In genomic region chr1:120685650-120686244, GRCm38 (mm10) we compare ENCODE assay signal across 8 mouse cellular contexts.
A peak's percentile ranks its signal among the peaks of the same experiment; 100 is the strongest.
DNase-seq lines count a peak whose midpoint lies in the region; ATAC-seq and TF ChIP-seq lines count a peak whose summit lies in the region.
"Had no signal": no experiment of that assay in that cellular context is flagged by ENCODE, and none has a peak within 500 bp of the region (broad histone marks: within the 10 kb centered on the region; RNA-seq: fewer than 3 reads in every experiment).

No protein-coding gene starts in this region.

- no peak overlapping the region for H3K27ac ChIP-seq in intestine, postnatal 0 days (ENCODE audit: low read depth, low read length)
- H3K27ac ChIP-seq in intestine, embryonic 16.5 days (ENCODE audit: low read length) = no peak overlapping the region
- no peak overlapping the region for H3K27ac ChIP-seq in limb, embryonic 14.5 days (replicated peaks; ENCODE audit: low read depth, low read length)
- H3K27ac ChIP-seq: macrophage had no signal

- H3K9me3 ChIP-seq in intestine, postnatal 0 days (ENCODE audit: control insufficient read depth) = no peaks in the 10 kb centered on the region
- H3K9me3 ChIP-seq in intestine, embryonic 16.5 days (ENCODE audit: control insufficient read depth, low read length) = no peaks in the 10 kb centered on the region
- no peaks in the 10 kb centered on the region for H3K9me3 ChIP-seq in E14TG2a.4 (ENCODE audit: low read length)
- H3K9me3 ChIP-seq in limb, embryonic 14.5 days (ENCODE audit: control insufficient read depth, low read length) = no peaks in the 10 kb centered on the region

- ATAC-seq in intestine, postnatal 0 days = no peak
- ATAC-seq in intestine, embryonic 16.5 days = no peak
- ATAC-seq in common myeloid progenitor, adult 5-6 weeks (replicated peaks; ENCODE audit: low read depth, poor library complexity, severe bottlenecking) = peak; percentile 58; the same call in 1 of the 2 replicates
- ATAC-seq in limb, embryonic 14.5 days (ENCODE audit: low FRiP score, low read depth) = no peak

- DNase-seq in limb, embryonic 14.5 days (ENCODE audit: low spot score) = peak; percentile 9
- no peak for DNase-seq in ovary, postnatal 36 days (ENCODE audit: low spot score)
- no peak for DNase-seq in right cerebral cortex, postnatal 36 days (ENCODE audit: low spot score in 2 of 2)

- no peaks in the 10 kb centered on the region for H3K27me3 ChIP-seq in intestine, postnatal 0 days (replicated peaks; ENCODE audit: control insufficient read depth, insufficient read depth, low read length)
- no peaks in the 10 kb centered on the region for H3K27me3 ChIP-seq in intestine, embryonic 16.5 days (replicated peaks; ENCODE audit: control insufficient read depth, insufficient read depth, low read length)
- peaks cover 14% of the 10 kb centered on the region for H3K27me3 ChIP-seq in E14TG2a.4 (ENCODE audit: insufficient read depth, low read length)
- no peaks in the 10 kb centered on the region for H3K27me3 ChIP-seq in limb, embryonic 14.5 days (ENCODE audit: control insufficient read depth, insufficient read depth, low read length)

- H3K9ac ChIP-seq in intestine, postnatal 0 days (ENCODE audit: low read depth, low read length) = no peak overlapping the region
- no peak overlapping the region for H3K9ac ChIP-seq in intestine, embryonic 16.5 days (ENCODE audit: low read depth, low read length)
- no peak overlapping the region for H3K9ac ChIP-seq in limb, embryonic 14.5 days (ENCODE audit: low read depth, low read length, severe bottlenecking)

- TF ChIP-seq CTCF in intestine, postnatal 0 days (IDR thresholded peaks at IDR 0.05; ENCODE audit: low read depth) = peak; percentile 52
- TF ChIP-seq CTCF in E14TG2a.4 (conservative IDR thresholded peaks at IDR 0.05; ENCODE audit: low read length) = peak; percentile 46

- H3K4me3 ChIP-seq in intestine, postnatal 0 days (ENCODE audit: low read depth, low read length) = no peak overlapping the region
- no peak overlapping the region for H3K4me3 ChIP-seq in intestine, embryonic 16.5 days (ENCODE audit: low read length)
- no peak overlapping the region for H3K4me3 ChIP-seq in E14TG2a.4 (replicated peaks; ENCODE audit: low read length)
- H3K4me3 ChIP-seq in limb, embryonic 14.5 days (replicated peaks; ENCODE audit: low read length) = no peak overlapping the region

- no peak overlapping the region for H3K4me2 ChIP-seq in intestine, postnatal 0 days (replicated peaks; ENCODE audit: low read depth)
- no peak overlapping the region for H3K4me2 ChIP-seq in intestine, embryonic 16.5 days (ENCODE audit: low read depth, low read length)
- H3K4me2 ChIP-seq in limb, embryonic 14.5 days (replicated peaks; ENCODE audit: low read depth, low read length, severe bottlenecking) = no peak overlapping the region

- TF ChIP-seq POLR2A in limb, embryonic 14.5 days (IDR thresholded peaks at IDR 0.05; ENCODE audit: borderline replicate concordance, extremely low read depth, insufficient read depth, insufficient read length) = no peak

- no peaks in the 10 kb centered on the region for H3K4me1 ChIP-seq in intestine, postnatal 0 days (replicated peaks; ENCODE audit: control insufficient read depth, insufficient read depth, low read length)
- no peaks in the 10 kb centered on the region for H3K4me1 ChIP-seq in intestine, embryonic 16.5 days (ENCODE audit: control insufficient read depth, insufficient read depth, low read length)
- H3K4me1 ChIP-seq in E14TG2a.4 (replicated peaks; ENCODE audit: low read depth, low read length) = no peaks in the 10 kb centered on the region
- H3K4me1 ChIP-seq in limb, embryonic 14.5 days (ENCODE audit: control insufficient read depth, insufficient read depth, low read length) = peaks cover 20% of the 10 kb centered on the region

- 40% methylated on average over 6 of the region's 6 CpGs for WGBS in intestine, postnatal 0 days
- WGBS in intestine, embryonic 16.5 days = 45% methylated on average over 6 of the region's 6 CpGs
- 34% methylated on average over 6 of the region's 6 CpGs for WGBS in limb, embryonic 14.5 days

- H3K36me3 ChIP-seq in intestine, postnatal 0 days (ENCODE audit: control insufficient read depth, insufficient read depth) = no peaks in the 10 kb centered on the region
- H3K36me3 ChIP-seq in intestine, embryonic 16.5 days (ENCODE audit: control insufficient read depth, insufficient read depth, low read length) = no peaks in the 10 kb centered on the region
- no peaks in the 10 kb centered on the region for H3K36me3 ChIP-seq in E14TG2a.4 (ENCODE audit: insufficient read depth, low read length)
- no peaks in the 10 kb centered on the region for H3K36me3 ChIP-seq in limb, embryonic 14.5 days (ENCODE audit: control insufficient read depth, insufficient read depth, low read length)
